Mouse (Mus musculus) spleen, embryonic (tissue): Measurements from ENCODE around the gene Miga1.

Experiments used
- CTCF ChIA-PET: fragments of 350-600 bp; sonication (Branson Sonifier 250); formaldehyde crosslinking; loops from one replicate; lab custom pipeline; 2022; lab: Charles Lee

The Miga1 gene

DNA sequence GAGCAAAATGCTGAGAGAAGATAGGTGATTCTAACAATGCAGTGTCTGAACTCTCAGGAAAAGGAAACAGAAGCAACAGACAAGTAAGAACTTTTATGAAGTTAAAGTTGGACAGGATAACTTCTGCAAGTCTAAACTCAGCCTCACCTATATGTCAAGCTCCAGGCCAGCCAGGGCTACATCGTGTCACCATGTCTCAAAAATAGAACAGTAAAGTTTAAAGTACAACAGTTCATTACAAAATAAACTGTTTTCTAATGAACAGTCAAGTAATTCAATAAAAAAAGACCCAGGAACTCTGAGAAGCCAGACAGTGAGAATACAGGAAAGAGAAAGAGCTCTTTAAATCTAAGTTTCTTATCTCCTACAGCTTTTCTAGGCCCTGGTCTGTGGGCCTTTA is 89.7 kb downstream of the Miga1 start:
- CTCF ChIA-PET: no interaction called here

GRCm38 (mm10) chr3:152247708-152248107 is 92.5 kb downstream of the Miga1 start:
- CTCF ChIA-PET: interaction anchor here (0.5 kb wide), 1 partner anchor 67 kb away, joined by 3 read pairs; no protein-coding TSS in a partner anchor

GRCm38 (mm10) chr3:152245273-152245910 is 94.8 kb downstream of the Miga1 start:
- CTCF ChIA-PET: no interaction called here

- CTCF ChIA-PET: no interaction called here
These were observed 96.9 kb downstream of the Miga1 start for GRCm38 (mm10) chr3:152243304-152243703.

DNA sequence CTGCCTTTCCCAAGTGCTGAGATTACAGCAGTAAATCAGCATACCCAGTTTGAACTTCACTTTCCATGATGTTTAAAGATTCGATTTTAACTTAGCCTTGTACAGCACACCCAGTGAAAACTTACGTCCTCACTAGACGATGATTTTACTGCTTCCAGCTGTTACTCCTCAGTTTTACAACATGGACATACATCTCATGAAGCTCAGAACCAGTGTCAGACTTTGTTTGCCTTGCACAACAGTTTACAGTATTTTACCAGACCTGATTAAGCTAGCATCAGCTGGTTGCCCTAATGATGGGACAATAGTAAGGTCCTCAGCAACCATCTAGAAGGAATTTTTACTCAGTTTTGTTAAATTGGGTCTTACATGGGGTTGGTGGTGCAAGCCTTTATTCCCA is 99.1 kb downstream of the Miga1 start:
- CTCF ChIA-PET: no interaction called here

DNA sequence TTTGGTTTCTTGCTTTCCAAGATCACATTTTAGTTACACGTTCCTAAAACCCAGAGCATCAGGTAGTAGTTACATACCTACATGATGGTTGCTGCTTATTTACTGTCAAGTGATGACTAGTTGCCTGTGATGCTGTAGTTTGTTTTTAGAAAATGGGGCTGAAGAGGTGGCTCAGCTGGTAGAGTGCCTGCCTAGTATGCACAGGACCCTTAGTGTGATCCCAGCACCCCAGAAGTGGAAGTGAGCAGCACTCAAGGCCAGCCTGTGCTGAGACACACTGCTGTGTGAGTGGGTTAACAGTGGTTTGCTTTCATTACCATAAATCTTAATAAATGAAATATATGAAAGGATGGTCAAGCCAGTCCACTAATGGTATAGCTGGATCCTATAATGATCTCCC is 100.6 kb downstream of the Miga1 start:
- CTCF ChIA-PET: no interaction called here

- CTCF ChIA-PET: no interaction called here
These were observed 101.4 kb downstream of the Miga1 start for GRCm38 (mm10) chr3:152238836-152239235.

DNA sequence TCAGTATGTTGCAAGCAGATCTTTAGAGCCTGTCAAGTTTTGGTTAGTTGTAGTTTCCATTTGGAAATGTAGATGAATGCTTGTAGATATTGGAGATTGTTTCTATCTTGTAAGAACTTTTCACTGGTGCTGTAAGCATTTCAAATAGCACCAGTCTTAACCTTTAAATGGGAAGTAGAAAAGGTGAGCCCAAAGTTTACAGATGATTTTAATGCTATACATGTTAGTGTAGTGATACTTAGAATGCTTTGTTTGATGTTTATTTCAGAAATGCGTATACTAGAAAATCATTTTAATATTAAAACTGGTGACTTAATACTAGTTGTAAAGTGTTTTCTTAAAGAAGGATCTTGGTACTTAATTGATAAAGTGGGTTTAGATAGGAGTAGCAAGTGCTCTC is 104.4 kb downstream of the Miga1 start:
- CTCF ChIA-PET: no interaction called here

GRCm38 (mm10) chr3:152235238-152235637 is 105.0 kb downstream of the Miga1 start:
- CTCF ChIA-PET: no interaction called here

GRCm38 (mm10) chr3:152231333-152232100 is 108.7 kb downstream of the Miga1 start:
- CTCF ChIA-PET: no interaction called here

DNA sequence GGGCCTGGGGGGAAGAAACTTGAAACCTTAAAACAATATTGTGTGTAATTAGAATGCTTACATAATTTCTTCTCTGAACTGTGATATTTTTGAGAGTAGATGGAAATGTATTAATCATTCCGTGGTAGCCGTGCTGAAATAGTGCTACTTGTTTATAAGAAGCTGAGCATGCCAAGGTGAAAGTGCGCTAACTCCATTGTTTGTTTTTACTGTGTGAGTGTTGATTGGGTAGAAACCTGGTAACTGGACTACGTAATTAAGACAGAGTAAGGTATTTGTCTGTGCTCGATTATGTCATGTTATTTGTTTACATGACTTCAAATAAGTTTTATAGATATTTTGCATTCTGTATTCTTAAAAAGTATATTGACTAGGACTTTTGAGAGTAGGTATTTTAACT is 110.9 kb downstream of the Miga1 start:
- CTCF ChIA-PET: interaction anchor here (0.6 kb wide), 1 partner anchor 109 kb away, joined by 5 read pairs; no protein-coding TSS in a partner anchor

- CTCF ChIA-PET: no interaction called here
These were observed 111.4 kb downstream of the Miga1 start for GRCm38 (mm10) chr3:152228843-152229242.

DNA sequence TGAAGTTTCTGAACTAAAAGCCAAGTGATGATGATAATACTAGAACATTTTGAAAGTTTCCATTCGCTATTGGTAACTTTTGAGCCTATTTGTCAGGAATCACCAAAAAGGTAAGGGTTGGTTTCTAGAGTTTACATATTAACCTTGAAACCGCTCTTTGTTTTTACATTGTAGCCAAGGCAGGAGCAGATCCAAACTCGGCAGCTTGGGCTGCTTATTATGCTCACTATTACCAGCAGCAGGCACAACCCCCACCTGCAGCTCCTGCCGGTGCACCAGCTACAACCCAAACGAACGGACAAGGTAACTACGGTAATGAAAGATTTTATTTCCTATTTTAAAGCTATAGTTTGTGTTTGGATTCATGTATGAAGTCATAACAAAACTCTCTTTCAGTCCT is 114.3 kb downstream of the Miga1 start:
- CTCF ChIA-PET: no interaction called here

DNA sequence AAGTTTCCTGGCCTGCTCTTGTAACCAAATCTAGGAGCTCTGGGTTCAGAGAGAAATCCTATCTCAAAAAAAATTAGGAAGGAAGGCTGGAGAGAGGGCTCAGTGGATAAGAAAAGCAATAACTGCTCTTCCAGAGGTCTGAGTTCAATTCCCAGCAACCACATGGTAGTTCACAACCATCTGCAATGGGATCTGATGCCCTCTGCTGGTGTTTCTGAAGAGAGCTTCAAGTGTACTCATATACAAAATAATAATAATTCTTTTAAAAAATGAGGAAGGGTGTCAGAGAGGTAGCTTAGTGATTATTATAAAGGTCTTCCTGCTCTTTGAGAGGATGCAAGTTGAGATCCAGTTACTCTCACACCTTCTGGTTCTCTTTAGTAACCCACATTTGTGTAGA is 115.3 kb downstream of the Miga1 start:
- CTCF ChIA-PET: no interaction called here
